Mouse (Mus musculus) MEL (cell line): ENCODE results near the gene B9d2.

Experiments
- CHD2 ChIP-seq: IDR thresholded peaks from 2 replicates; pipeline ENCODE4 v1.6.1; 2011; ENCODE audit warnings: low read length, improper control_type of control experiment
- CTCF ChIP-seq, 3 experiments: IDR thresholded peaks in 2 of 3; conservative IDR thresholded peaks in 1 of 3; 2 replicates each; pipeline ENCODE4 v1.5.1; 2011 to 2012; ENCODE audit warnings: low read length in 3 of 3, low read depth in 2 of 3, mild to moderate bottlenecking in 2 of 3, improper control_type of control experiment in 1 of 3, inconsistent platforms in 1 of 3, mixed read lengths in 1 of 3, moderate library complexity in 1 of 3; ENCODE audit not compliant: control insufficient read depth in 1 of 3, insufficient read depth in 1 of 3, poor library complexity in 1 of 3, severe bottlenecking in 1 of 3
- EP300 ChIP-seq, 2 experiments: IDR thresholded peaks; 2 replicates each; pipeline ENCODE4 v1.6.1; 2011; ENCODE audit warnings: improper control_type of control experiment in 2 of 2, low read length in 2 of 2, low read depth in 1 of 2, mild to moderate bottlenecking in 1 of 2
- ETS1 ChIP-seq: IDR thresholded peaks from 2 replicates; pipeline ENCODE4 v1.6.1; 2012; ENCODE audit warnings: low read depth, mild to moderate bottlenecking, inconsistent platforms, low read length, improper control_type of control experiment, moderate library complexity
- MYC ChIP-seq: IDR thresholded peaks from 2 replicates; pipeline ENCODE4 v1.6.1; 2011; ENCODE audit warnings: low read depth, mild to moderate bottlenecking, low read length, improper control_type of control experiment, moderate library complexity
- NELFE ChIP-seq: IDR thresholded peaks from 2 replicates; pipeline ENCODE4 v1.6.1; 2011; ENCODE audit warnings: low read depth, low read length, improper control_type of control experiment
- POLR2A ChIP-seq, 2 experiments: IDR thresholded peaks; 2 replicates each; pipeline ENCODE4 v1.6.1; 2011 to 2012; ENCODE audit warnings: low read length in 2 of 2, mild to moderate bottlenecking in 2 of 2, control low read depth in 1 of 2, improper control_type of control experiment in 1 of 2, low read depth in 1 of 2, moderate library complexity in 1 of 2; ENCODE audit not compliant: control insufficient read depth in 1 of 2, insufficient read depth in 1 of 2, poor library complexity in 1 of 2
- TAL1 ChIP-seq: IDR thresholded peaks from 2 replicates; pipeline ENCODE4 v1.6.1; 2012; ENCODE audit warnings: mild to moderate bottlenecking, inconsistent platforms, low read length, moderate library complexity, mixed read lengths
- TBP ChIP-seq: IDR thresholded peaks from 2 replicates; pipeline ENCODE4 v1.8.0; 2011; ENCODE audit warnings: low read depth, low read length, improper control_type of control experiment
- ZC3H11A ChIP-seq: IDR thresholded peaks from 2 replicates; pipeline ENCODE4 v1.6.1; 2012; ENCODE audit warnings: low read depth, mild to moderate bottlenecking, inconsistent platforms, low read length, improper control_type of control experiment
- ZNF384 ChIP-seq: IDR thresholded peaks from 2 replicates; pipeline ENCODE4 v1.6.1; 2012; ENCODE audit warnings: low read depth, mild to moderate bottlenecking, inconsistent platforms, low read length, improper control_type of control experiment

DNA sequence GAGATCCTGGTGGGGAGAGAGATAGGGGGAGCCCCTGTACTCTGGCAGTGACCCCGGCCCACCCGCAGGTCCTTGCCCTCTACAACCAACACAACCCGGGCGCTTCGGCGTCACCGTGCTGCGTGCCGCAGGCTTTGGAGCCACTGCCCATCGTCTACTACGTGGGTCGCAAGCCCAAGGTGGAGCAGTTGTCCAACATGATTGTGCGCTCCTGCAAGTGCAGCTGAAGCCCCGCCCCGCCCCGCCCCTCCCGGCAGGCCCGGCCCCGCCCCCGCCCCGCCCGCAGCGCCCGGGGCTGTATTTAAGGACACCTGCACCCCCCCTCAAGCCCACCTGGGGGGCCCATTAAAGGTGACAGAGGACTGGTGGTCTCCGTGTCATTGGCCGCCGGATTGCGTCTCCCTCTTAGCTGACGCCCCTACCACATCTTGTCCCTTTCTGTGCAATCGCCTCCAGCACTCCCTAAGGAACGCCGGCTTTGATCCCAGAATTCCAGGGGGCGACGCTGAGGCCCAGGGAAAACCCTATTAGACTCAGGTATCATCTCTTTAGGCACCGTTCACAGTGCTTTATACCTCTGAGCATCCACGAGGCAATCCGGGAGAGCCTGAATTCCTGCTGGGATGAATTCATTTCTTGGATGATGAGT, 24.3 kb downstream of the B9d2 start:
- no peak for TF ChIP-seq TAL1
- peak in 1 of 2 experiments; percentile 49; a peak in 2 of 4 replicates for TF ChIP-seq POLR2A (IDR thresholded peaks at IDR 0.05; ENCODE audit: control insufficient read depth in 1 of 2, insufficient read depth in 1 of 2, low read depth in 1 of 2, low read length in 2 of 2, poor library complexity in 1 of 2)
- no peak for TF ChIP-seq ETS1
- no peak for TF ChIP-seq EP300 (IDR thresholded peaks at IDR 0.05; ENCODE audit: low read depth in 1 of 2, low read length in 2 of 2)
- no peak for TF ChIP-seq ZC3H11A
- no peak for TF ChIP-seq NELFE
- no peak for TF ChIP-seq CHD2
- no peak for TF ChIP-seq CTCF (IDR thresholded peaks at IDR 0.05 in 2 of 3, conservative IDR thresholded peaks at IDR 0.05 in 1 of 3; ENCODE audit: control insufficient read depth in 1 of 3, insufficient read depth in 1 of 3, low read depth in 2 of 3, low read length in 3 of 3, poor library complexity in 1 of 3, severe bottlenecking in 1 of 3)
- TF ChIP-seq TBP = no peak
- TF ChIP-seq ZNF384 = no peak
- TF ChIP-seq MYC = no peak
